Mouse (Mus musculus) cerebellum, postnatal 4 days (tissue): ENCODE data around the gene Olfr119.
"Not testable (repeated sequence)": the region's sequence is repeated elsewhere in the genome, so short reads cannot be mapped to it uniquely, and the experiment has no call there.

Experiments
- DNase-seq, 2 experiments: peaks; one replicate each; pipeline ENCODE4 v3.0.0; 2022; ENCODE audit warnings: low spot score in 2 of 2, mixed read lengths in 1 of 2

Olfr119 gene

DNA sequence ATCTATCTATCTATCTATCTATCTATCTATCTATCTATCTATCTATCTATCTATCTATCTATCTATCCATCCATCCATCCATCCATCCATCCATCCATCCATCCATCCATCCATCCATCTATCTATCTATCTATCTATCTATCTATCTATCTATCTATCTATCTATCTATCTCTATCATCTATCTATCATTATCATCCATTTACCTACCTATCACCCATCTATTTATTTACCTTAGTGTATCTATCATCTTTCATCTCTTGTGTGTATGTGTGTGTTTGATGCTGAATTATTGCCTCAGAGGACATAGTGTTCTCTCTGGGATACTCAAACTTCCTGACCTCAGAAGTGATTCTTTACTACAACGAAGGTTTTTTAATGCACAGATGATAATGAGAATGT lies at the start of gene Olfr119:
TSS of gene Olfr119 (plus strand) at position 301 of the 400 bp plus-strand sequence.
- not testable (repeated sequence) for DNase-seq

DNA sequence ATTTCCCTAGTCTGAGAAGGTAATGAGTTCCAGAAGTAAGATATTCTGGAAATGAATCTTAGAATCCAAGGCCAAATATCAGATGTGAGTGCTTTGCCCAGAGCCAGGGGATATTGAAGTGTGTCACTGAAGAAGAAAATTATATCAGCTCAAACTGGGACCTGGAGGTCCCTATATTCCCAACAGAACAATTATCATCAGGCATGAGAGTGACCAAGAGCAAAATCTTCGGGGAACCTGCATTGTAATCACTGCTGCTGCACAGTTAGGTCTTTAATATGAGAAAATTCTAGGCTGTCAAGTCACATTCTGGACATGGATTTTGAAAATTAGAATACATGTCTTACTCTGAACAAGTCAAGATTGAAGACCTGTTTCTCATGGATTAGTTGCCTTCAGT lies 32.7 kb upstream of the Olfr119 start, which contains the start of gene Olfr117:
TSS of gene Olfr117 (minus strand) at position 101 of the 400 bp plus-strand sequence.
- DNase-seq: no peak

DNA sequence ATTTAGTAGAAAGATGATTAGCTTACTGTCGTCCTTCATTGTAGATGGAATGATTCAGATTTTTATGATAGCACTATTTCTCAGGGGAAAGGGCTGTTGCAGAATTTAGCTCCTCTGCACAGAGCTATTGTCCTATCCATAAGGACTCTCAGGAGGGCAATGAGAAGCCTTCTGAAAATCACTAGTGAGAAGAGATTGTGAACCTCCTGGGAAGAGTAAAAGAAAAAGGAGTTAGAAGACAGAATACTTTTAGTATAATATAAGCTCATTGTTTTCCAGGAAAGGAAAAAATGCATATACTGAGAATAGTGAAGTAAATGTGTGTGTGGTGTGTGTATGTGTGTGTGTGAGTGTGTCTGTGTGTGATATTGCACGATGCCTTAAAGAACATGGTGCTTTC lies 29.7 kb upstream of the Olfr119 start, which contains the start of gene Olfr118:
TSS of gene Olfr118 (plus strand) at position 301 of the 400 bp plus-strand sequence.
- DNase-seq: no peak

DNA sequence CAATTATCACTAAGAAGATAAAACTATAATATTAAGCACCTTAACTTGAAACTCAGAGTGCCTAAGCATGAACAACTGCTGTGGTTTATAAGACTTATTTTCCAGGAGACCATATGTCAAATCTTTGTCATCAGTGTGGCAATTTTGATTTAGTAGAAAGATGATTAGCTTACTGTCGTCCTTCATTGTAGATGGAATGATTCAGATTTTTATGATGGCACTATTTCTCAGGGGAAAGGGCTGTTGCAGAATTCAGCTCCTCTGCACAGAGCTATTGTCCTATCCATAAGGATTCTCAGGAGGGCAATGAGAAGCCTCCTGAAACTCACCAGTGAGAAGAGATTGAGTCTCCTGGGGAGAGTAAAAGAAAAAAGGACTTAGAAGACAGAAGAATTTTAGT lies 25.1 kb downstream of the Olfr119 start, which contains the start of gene Olfr120:
TSS of gene Olfr120 (plus strand) at position 301 of the 400 bp plus-strand sequence.
- DNase-seq: no peak

DNA sequence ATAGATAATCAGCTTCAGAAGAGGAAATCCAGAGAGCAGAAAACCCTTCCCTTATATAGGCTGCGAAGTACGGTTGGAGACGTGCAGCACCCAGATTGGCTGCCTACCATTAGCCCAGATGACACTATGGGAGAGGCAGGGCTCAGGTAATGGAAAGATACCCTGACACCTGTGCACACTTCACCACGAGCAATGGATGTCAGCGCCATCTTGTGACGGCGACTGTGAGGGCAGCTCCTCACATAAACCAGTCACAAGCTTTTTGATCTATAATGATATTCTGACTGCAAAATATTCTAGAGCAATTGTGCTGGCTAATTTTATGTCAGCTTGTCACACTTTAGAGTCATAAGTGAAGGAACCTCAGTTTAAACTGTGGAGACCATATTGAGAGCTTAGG lies 41.7 kb downstream of the Olfr119 start:
- DNase-seq: no peak
